Mouse (Mus musculus) liver, embryonic 14.5 days (tissue): ENCODE results near the gene Gamt. TPM values are rescaled to one million over a fixed set of nuclear protein-coding genes. Genes with fewer than 3 reads are reported as not detected.
A peak's percentile ranks its signal among the peaks of the same experiment; 100 is the strongest.

Experiments used
- ATAC-seq: fragments of 200-750 bp; cut with Nextera tagmentation; 2 replicates; pipeline ENCODE4 v1.8.0; 2017; ENCODE audit warnings: moderate number of reproducible peaks, mild to moderate bottlenecking, moderate library complexity; ENCODE audit not compliant: insufficient read depth
- DNase-seq, 3 experiments: peaks; one replicate each; pipeline ENCODE4 v3.0.0-alpha.2; 2012 to 2013; ENCODE audit warnings: low read depth in 3 of 3, low spot score in 3 of 3
- H3K27ac ChIP-seq: fragments of 300-500 bp; sonication (generic); 2 replicates; pipeline ENCODE4 v1.5.1; 2014; ENCODE audit warnings: moderate library complexity, mild to moderate bottlenecking, control low read depth, inconsistent platforms
- H3K27me3 ChIP-seq: fragments of 300-500 bp; sonication (generic); 2 replicates; pipeline ENCODE4 v1.6.1; 2014; ENCODE audit warnings: mild to moderate bottlenecking, low read length, moderate library complexity; ENCODE audit not compliant: control insufficient read depth, insufficient read depth
- H3K36me3 ChIP-seq: fragments of 300-500 bp; sonication (generic); replicated peaks from 2 replicates; pipeline ENCODE4 v1.6.1; 2014; ENCODE audit warnings: low read depth; ENCODE audit not compliant: control insufficient read depth, insufficient read depth
- H3K4me1 ChIP-seq, 2 experiments: fragments of 200-500 bp in 1 of 2; fragments of 300-500 bp in 1 of 2; sonication (generic) in 1 of 2; replicated peaks; 2 replicates each; pipeline ENCODE4 v1.6.1; 2012 to 2014; ENCODE audit warnings: antibody characterized with exemption in 1 of 2, inconsistent platforms in 1 of 2, low read length in 1 of 2; ENCODE audit not compliant: control insufficient read depth in 2 of 2, insufficient read depth in 2 of 2
- H3K4me2 ChIP-seq: fragments of 300-500 bp; sonication (generic); 2 replicates; pipeline ENCODE4 v1.6.1; 2014; ENCODE audit warnings: low read depth, mild to moderate bottlenecking, control low read depth, moderate library complexity
- H3K4me3 ChIP-seq, 2 experiments: fragments of 200-500 bp in 1 of 2; fragments of 300-500 bp in 1 of 2; sonication (generic) in 1 of 2; 2 replicates each; pipeline ENCODE4 v1.5.1; 2012 to 2014; ENCODE audit warnings: low read depth in 2 of 2, low read length in 2 of 2, mild to moderate bottlenecking in 2 of 2, control low read depth in 1 of 2, inconsistent platforms in 1 of 2, moderate library complexity in 1 of 2; ENCODE audit not compliant: insufficient read depth in 1 of 2
- H3K9ac ChIP-seq: fragments of 300-500 bp; sonication (generic); replicated peaks from 2 replicates; pipeline ENCODE4 v1.6.1; 2014; ENCODE audit warnings: mild to moderate bottlenecking, control low read depth, moderate library complexity
- H3K9me3 ChIP-seq: fragments of 300-500 bp; sonication (generic); 2 replicates; pipeline ENCODE4 v1.6.1; 2016; ENCODE audit warnings: low read length, mixed read lengths; ENCODE audit not compliant: control insufficient read depth
- CTCF ChIP-seq: IDR thresholded peaks from 2 replicates; pipeline ENCODE4 v1.5.1; 2016; ENCODE audit warnings: antibody characterized with exemption, low read depth, control low read depth
- EP300 ChIP-seq: IDR thresholded peaks from 2 replicates; pipeline ENCODE4 v1.6.1; 2016; ENCODE audit warnings: antibody characterized with exemption, low read depth
- WGBS: fragments of 180-500 bp; shearing (Covaris S2); extraction: QIAGEN DNeasy Blood & Tissue Kit; methylation state at CpG from one replicate; pipeline ENCODE4 v1.1.7; 2014; ENCODE audit not compliant: insufficient replicate concordance; 5-methylcytosine and 5-hydroxymethylcytosine counted together
- polyA plus RNA-seq, 2 experiments: library from polyadenylated mRNA; depleted of rRNA in 1 of 2; stranded (reverse) in 1 of 2; unstranded in 1 of 2; fragments of >200 nt; fragmentation: Nextera tagmentation in 1 of 2; extraction: Ambion mirVana in 1 of 2; gene quantifications; 2 replicates each; pipeline versions ENCODE4 v1.2.1 to v1.2.3; 2012 to 2014

Gene Gamt
- polyA plus RNA-seq (2012; rRNA removed), result 36.5 and 41.4 TPM in 2 replicates
- polyA plus RNA-seq (2014; fragmentation: Nextera tagmentation; extraction: Ambion mirVana), result 64.9 and 67.9 TPM in 2 replicates

DNA sequence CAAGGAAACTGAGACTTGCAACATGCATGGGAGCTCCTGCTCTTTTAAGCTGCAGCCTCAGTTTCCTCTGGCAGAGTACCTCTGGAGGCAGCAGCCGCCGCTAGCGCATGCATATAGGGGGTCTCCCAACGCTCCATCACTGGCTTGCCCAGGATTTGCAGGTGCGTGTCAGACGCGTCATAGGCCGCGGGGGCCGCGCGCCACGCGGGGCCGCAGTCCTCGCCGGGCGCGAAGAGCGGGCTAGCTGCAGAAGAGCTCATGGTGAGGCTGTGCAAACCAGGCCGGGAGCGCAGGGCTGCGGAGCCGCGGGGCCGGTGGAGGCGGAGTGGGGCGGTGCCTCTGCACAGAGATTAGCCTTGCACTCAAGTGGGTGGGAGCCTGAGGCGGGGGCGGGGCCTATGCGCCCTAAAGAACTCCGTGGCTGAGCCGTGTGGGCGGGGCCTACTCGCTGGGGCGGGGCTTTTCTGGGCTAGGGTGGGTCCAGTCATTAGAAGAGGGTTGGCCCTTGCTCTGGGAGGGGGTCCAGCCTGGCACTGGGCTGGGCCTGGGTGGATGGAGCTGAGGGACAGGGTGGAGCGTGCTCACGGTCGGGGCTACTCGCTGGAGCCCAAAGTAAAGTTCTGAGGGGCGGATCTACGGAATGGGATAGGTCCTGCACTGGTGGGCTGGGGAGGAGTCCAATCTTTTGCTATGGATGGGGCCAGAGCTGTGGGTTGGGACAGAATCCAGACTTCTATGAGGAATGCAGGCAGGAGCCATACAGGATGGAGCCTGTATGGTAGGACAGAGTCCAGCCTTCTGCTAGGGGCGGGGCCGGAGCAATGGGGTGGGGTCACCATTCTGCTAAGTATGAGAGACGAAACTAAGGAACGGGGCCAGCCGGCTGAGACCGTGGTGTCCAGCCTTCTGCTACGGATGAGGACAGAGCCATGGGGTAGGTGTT is at the start of gene Gamt, which contains the start of gene Dazap1:
Gene Gamt (minus strand): TSS at position 371 of the 943 bp plus-strand sequence.
Gene Dazap1 (plus strand): TSS at position 845 of the 943 bp plus-strand sequence.
- peak; percentile 75 for ATAC-seq
- TF ChIP-seq EP300 (no peak), CTCF (no peak)
- WGBS, result under 1% methylated on average over 48 of the region's 49 CpGs
- H3K4me1 ChIP-seq, result peaks cover 24 to 28% of the 10 kb centered on the region in 2 experiments
- H3K9me3 ChIP-seq, result no peaks in the 10 kb centered on the region
- peak within 1 kb of the TSS; percentile 79 for H3K4me2 ChIP-seq
- peak; percentile 93 to 94 (median 93) for DNase-seq
- peaks cover 11% of the 10 kb centered on the region for H3K36me3 ChIP-seq
- H3K4me3 ChIP-seq, result peak within 1 kb of the TSS; percentile 57 to 70
- H3K27ac ChIP-seq, result peak within 1 kb of the TSS; percentile 80
- no peaks in the 10 kb centered on the region for H3K27me3 ChIP-seq
- peak within 1 kb of the TSS; percentile 52 for H3K9ac ChIP-seq

DNA sequence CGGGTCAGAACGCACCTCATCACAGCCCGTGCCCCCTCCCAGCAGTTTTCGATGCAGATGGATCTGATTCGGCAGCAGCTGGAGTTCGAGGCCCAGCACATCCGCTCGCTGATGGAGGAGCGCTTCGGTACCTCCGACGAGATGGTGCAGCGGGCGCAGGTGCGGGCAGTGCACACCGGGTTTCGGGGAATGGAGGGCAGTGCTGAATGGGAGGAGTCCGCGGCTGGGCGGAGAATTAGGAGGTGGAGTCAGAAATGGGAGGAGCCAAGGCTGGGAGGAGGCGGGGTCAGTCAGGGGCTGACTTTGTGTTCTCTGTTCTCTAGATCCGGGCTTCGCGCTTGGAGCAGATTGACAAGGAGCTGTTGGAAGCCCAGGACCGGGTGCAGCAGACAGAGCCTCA is 44.0 kb upstream of the Gamt start:
- ATAC-seq, result peak; percentile 46; the same call in 1 of the 2 replicates
- Histone ChIP-seq H3K4me1 (no peaks in the 10 kb centered on the region), H3K27me3 (peaks cover 61% of the 10 kb centered on the region), H3K4me3 (no peak overlapping the region), H3K4me2 (peak overlapping the region; percentile 43; the same call in 1 of the 2 replicates), H3K9ac (no peak overlapping the region), H3K36me3 (no peaks in the 10 kb centered on the region), H3K27ac (no peak overlapping the region), H3K9me3 (no peaks in the 10 kb centered on the region)
- WGBS, result 5% methylated on average over 25 of the region's 25 CpGs
- no peak for TF ChIP-seq CTCF
- TF ChIP-seq EP300, result no peak
- no peak for DNase-seq

DNA sequence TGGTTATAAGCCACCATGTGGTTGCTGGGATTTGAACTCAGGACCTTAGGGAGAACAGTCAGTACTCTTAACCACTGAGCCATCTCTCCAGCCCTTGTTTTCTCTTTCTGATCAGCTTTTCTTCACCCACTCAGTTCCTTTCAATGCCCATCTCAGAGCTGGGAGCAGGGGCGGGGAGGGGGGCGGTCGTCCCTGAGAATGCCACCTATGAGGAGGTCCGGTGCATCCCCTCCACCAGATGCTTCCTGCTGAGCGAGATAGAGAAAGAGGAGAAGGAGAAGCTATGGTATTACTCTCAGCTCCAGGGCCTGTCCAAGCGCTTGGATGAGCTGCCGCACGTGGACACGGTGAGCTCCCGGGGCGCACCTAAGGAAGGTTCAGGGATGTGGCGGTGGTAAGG is 43.6 kb upstream of the Gamt start:
- 5% methylated on average over 12 of the region's 12 CpGs for WGBS
- Histone ChIP-seq H3K9me3 (no peaks in the 10 kb centered on the region), H3K27me3 (peaks cover 65% of the 10 kb centered on the region), H3K36me3 (no peaks in the 10 kb centered on the region), H3K4me3 (no peak overlapping the region), H3K9ac (no peak overlapping the region), H3K4me2 (peak overlapping the region; percentile 43; the same call in 1 of the 2 replicates), H3K4me1 (no peaks in the 10 kb centered on the region), H3K27ac (no peak overlapping the region)
- DNase-seq, result no peak
- TF ChIP-seq EP300 (no peak), CTCF (no peak)
- ATAC-seq, result no peak

DNA sequence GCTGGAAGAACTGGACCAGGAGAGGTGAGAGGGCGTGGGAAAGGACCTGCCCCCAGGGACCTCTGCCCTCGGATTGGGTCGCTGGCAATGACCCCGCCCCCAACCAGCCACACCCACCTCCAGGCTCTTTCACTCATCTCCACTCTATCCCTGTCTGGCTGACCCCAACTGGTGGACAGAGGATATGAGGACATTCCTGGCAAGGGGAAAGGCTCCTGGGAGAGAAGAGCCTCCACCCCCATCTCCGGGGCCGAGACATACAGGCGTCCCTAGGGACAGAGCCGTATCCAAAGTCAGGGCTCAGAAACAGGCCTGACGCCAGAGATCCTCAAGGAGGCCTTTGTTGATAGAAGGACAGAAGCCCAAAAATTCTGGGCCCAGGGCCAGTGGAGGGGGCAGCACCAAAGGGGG is 41.7 kb upstream of the Gamt start:
- no peak overlapping the region for H3K4me3 ChIP-seq
- TF ChIP-seq CTCF, result no peak
- TF ChIP-seq EP300, result no peak
- WGBS, result 25% methylated on average over 9 of the region's 9 CpGs
- no peak overlapping the region for H3K4me2 ChIP-seq
- DNase-seq (no peak), ATAC-seq (peak; percentile 22; the same call in 1 of the 2 replicates)
- H3K36me3 ChIP-seq, result no peaks in the 10 kb centered on the region
- H3K9me3 ChIP-seq, result no peaks in the 10 kb centered on the region
- H3K27ac ChIP-seq, result no peak overlapping the region
- no peaks in the 10 kb centered on the region for H3K4me1 ChIP-seq
- H3K9ac ChIP-seq, result no peak overlapping the region
- peaks cover 76% of the 10 kb centered on the region for H3K27me3 ChIP-seq

DNA sequence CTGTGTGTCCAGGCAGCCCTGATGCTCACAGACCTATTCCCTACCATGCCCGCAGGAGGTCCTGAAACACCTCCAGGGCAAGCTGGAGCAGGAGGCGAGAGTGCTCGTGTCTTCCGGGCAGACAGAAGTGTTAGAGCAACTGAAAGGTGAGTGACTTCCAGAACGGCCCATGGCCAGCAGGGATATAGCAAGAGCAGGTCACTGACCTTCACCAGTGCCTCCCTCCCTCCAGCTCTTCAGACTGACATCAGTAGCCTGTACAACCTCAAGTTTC is 41.2 kb upstream of the Gamt start:
- no peak overlapping the region for H3K9ac ChIP-seq
- no peaks in the 10 kb centered on the region for H3K9me3 ChIP-seq
- 58% methylated on average over 5 of the region's 5 CpGs for WGBS
- TF ChIP-seq CTCF (no peak), EP300 (no peak)
- H3K36me3 ChIP-seq, result no peaks in the 10 kb centered on the region
- peaks cover 80% of the 10 kb centered on the region for H3K27me3 ChIP-seq
- DNase-seq (no peak), ATAC-seq (no peak)
- H3K27ac ChIP-seq, result no peak overlapping the region
- no peak overlapping the region for H3K4me3 ChIP-seq
- H3K4me2 ChIP-seq, result no peak overlapping the region
- no peaks in the 10 kb centered on the region for H3K4me1 ChIP-seq
